Mouse (Mus musculus) natural killer cell, adult 2 months (primary cell): ENCODE results near the gene 4930502E18Rik.
A peak's percentile ranks its signal among the peaks of the same experiment; 100 is the strongest.
"Not testable (repeated sequence)": the region's sequence is repeated elsewhere in the genome, so short reads cannot be mapped to it uniquely, and the experiment has no call there.

Source experiments
- DNase-seq, 2 experiments: peaks; one replicate each; pipeline ENCODE4 v3.0.0; 2022; ENCODE audit warnings: low spot score in 2 of 2

The 4930502E18Rik gene

DNA sequence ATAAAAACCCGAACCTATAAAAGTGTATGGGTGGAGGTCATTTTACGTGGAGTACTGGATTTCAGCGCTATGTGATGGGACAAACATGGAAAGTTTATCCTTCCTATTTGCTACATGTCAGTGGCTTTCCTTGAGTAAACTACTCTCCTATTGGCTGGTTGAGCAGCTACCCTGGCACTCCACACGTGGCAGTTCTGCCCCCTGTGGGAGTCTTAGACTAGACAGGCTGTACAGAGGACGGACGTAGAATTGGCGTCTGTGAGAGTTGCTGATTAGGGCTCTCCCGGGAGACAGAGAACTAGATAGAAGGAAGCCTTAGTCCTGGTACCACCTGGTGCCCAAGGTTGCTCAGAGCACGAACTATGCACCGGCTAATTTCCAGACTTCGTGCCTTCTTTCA lies at the start of gene 4930502E18Rik:
4930502E18Rik (plus strand) TSS at position 231 of the 400 bp plus-strand sequence.
- DNase-seq: no peak

DNA sequence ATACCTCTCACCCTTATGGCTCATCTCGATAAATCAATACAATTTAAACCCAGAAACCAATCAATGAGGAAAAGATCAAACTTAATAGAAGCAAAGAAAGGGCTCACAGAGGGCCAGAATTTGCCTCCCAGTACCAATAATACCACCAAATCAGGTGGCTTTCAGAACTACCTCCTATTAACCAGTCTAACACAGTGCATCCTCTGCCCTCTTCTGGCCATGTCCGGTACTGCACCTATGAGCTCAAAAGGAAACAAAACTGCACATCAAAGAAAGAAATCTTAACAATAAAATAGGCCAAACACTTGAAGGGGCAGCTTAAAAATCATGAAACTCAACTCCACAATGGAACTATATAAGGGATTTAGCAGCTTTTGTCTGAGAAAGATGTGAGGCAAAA lies 47.7 kb upstream of the 4930502E18Rik start:
- DNase-seq: peak; percentile 39 to 57

DNA sequence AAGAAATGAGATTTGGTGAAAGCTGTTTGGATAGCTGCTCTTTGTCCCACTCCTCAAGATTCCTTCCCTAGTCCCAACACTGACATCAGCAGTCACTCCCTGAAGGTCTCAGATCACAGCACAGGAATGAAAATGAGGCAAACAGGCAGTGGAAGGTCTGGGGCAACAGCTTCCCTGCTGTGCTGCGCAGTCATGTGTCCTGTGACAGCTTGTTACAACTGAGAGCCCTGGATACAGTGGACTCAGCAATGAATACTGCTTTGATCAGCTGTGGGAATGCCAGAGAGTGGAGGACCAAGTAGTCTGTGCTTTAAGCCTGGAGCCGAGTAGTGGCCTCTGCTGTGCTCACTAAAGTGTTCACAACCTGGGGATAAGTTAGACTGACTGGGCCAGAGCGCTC lies 42.0 kb upstream of the 4930502E18Rik start:
- not testable (repeated sequence) for DNase-seq

DNA sequence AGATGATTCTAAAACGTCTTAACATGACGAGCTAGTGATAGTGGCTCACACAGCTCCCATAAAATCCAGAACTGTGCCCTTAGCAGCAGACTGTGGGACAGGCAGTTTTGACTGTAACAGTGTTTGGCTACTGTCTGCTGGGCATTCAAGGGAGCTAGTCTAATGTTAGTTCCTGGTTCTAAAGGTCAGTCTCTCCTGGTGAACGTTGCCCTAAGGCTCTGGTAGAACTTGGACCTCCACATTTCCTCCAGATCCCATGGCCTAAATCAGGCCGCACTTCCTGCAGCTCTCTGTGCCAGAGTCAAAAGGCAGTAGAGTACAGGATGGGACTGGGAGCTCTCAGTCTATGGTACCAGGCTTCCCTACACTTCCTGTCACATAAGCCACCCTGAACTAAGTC lies 40.0 kb upstream of the 4930502E18Rik start:
- not testable (repeated sequence) for DNase-seq

DNA sequence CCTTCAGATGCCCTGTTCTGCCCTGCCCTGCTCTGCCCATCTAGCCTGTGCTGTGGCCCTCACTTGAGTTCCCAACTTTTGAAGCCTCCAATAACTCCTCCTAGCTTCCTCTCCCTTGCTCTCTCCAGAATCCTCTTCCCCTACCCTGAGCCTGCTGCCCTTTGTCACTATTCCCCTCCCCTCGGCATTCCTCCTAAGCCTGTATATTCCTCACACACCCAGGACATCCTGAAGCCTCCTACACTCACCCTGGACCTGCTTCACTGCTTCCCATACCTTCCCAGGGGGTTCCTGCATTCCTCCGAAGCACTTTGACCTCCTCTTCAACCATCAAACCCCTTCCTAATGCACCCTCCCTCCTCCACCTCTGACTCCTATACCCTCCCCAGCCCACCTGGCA lies 32.6 kb upstream of the 4930502E18Rik start:
- DNase-seq: no peak

DNA sequence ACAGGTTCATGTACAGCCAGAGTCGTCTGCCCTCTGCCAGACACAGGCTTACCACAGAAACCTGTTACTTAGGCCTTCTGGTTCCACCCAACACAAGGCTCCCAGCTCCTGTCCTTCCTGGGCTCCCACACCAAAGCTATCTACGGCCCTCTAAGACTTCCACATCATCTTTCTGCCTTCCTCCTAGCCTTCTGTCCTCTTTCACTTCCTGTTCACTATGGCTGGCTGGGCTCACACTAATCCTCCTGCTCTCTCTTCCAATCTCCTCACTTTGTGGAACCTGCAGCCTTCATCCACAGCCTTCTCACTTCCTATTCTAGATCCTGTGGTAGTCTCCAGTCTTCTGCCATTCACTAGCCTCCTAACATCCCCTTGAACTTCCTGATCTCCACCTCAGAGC lies 31.5 kb upstream of the 4930502E18Rik start:
- no peak for DNase-seq

DNA sequence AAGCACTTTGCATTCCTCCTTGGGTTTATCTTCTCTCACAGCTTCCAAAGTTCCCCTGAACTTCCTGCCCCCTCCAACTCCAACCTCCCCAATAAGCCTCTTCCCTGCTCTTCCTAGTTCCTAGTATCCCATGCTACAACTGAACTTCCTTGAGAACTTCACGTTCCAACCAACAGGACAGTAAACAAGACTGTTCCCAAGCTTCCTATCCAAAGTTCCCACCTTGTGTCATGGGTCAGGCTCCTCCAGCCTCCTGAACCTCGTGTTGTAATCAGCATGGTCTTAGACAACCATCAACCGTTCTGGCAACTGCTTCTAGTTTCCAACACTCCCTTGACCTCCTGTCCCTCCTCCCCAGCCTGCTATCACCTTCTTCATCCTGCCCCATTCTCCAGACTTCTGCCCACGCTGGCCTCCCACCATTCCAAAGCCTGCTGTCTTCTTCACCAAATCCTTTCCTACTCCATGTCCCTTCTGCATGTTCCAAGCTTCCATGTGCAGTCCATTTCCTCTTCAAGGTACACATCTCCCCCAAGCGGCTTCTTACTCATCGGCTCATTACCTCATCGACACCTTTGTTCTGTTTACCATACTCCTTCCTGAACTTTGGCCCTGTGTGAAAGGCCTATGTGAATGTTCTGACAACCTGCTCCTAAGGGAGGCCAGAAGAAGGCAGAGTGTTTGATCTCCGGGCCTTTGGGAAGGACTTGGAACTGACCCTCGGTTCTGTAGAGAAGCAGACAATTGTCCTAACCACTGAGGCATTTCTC lies 30.4 kb upstream of the 4930502E18Rik start:
- DNase-seq: no peak

DNA sequence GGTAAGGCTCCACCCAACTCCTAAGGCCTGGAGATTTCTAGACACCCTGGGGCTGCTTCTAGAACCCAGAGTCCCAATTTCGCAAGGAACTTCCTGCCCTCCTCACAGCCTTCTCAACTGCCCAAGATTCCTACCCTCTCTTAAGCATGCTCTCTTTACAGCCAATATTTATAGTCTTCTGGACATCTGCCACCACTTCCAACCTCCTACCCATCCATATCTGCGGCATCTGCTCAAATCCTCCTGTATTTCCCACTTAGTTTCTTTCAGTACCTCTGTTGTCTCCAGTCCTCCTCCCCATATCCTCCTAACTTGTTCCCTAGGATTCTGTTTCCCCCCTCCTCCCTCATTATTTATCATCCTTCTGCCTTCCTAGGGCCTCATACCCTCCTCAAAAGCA lies 25.4 kb upstream of the 4930502E18Rik start:
- DNase-seq: no peak

DNA sequence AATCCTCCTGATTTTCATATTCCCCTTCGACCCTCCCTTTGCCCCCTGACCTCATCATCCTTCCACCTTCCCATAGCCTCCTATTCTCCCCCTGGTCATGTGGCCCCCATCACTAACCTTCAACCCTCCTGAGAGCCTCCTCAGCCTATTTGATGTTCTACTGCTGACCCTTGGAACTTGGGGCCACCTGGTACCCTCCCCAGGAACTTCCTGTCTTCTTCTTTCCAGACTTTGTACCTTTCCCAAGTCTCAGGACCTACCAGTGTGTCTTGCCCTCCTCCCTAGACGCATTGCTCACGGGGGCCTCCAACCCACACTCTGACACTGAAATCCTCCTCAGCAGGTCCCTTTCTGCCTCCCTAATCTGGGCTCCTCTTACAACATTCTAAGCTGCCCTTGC lies 22.0 kb upstream of the 4930502E18Rik start:
- DNase-seq: no peak

DNA sequence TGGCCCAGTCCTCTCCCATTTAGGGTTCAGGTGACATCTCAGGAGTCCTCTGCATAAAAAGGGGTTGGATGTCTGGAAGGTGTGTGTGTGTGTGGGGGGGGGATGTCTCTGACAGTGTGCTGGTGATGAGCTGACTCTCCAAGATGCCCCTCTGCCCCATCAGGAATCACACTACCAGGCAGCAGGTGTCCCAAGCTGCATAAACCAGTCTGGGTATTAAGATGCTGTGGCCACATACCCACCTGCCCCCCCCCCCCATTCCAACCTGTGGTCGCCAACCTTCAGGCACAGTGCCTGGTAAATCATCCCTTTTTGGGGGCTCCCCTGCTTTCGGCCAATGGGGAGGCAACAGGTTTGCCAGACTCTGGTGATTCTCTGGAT lies 8.7 kb upstream of the 4930502E18Rik start:
- DNase-seq: no peak

DNA sequence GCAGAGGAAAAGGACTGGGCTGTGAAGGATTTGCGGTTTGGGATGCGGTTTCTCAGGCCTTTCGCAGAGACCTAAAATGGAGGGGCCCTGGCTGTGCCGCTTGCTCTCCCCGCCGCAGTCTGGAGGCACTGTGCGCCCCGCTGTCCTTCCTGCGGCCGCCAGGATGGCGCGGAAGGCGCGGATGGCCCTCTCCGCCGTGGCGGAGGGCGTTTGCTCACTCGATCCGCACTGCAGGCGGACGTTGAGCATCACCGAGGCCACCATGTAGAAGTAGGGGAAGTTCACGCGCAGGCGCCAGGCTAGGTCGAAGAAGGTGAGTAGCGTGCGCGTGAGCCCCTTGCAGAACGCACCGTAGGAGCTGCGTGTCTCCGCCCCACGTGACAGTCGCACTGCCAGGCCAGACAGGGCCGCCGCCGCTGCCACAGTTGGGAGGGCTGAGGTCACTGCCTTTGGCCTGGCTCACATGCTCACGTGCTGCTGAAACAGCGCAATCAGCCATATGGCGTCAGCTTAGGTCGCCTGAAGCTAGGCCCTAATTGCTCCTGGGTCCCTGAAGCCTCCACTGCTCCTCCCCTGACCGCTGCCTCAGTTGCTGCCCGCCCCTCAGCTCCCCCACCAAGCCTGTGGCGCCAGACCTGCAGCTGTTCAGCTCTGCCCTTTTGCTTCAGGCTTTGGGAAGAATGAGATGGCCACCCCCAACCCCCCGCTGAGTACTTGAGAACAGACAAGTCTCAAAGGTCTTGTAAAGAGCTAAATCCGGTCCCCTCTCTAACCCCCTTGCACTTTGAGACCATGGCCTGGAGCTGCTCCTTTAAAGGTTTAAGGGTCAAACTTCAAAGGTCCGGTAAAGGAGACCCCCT lies 8.1 kb upstream of the 4930502E18Rik start:
- no peak for DNase-seq

DNA sequence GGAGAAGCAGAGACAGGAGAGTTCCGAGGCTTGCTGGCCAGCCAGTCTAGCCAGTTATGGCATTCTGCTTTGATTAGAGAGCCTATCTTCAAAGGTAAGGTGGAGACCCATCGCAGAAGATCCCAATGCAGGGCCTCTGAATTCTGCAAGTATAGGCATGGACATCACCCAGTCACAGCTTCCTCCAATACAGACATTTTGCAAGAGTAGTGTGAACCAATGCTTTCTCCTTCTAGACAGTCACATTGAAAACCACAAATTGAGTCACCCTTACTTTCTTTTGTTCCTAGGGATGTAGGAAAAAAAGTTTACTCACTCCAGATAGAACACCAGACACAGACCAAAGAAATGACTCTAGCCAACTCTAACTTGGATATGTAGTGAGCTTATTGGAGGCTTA lies 4.3 kb downstream of the 4930502E18Rik start:
- DNase-seq: no peak

DNA sequence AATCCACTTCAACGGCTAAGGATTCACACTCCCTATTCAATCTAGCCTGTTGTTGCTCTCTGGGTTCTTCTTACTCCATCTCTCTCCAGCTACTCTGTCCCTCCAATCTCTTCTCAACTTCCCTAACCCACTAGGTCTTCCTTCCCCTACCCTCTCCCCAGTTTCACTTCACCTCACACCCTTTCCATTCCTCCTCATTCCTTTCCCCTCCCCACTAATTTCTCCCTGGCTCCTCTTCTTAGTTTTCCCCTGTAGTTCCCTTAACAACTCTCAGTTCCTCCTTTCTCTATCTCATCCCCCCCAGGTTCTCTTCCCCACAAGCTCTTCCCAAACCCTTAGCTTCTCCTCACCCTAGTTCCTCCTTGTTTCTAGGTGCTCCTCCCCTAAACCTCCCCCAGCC lies 28.2 kb downstream of the 4930502E18Rik start:
- no peak for DNase-seq

DNA sequence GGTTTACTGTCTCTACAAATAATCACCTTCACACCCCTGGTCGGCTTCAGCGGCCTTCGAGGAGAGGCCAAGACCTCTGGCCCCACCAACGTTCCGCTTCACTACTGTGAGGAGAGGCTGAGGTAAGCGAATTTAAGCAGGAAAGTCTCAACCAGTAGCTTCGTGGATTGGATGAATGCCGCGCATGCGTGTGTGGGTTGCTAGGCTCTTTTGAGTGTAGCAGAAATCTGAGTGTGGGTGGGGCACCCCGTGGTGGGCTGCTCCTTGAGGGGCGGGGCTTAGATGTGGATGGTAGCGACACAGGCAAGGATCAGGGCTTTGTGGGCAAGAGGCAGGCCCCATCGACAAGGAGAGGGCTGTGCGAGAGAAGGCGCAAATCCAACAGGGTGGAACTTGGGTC lies 33.1 kb downstream of the 4930502E18Rik start, which contains the start of gene 1700013H16Rik:
1700013H16Rik (minus strand) TSS at position 96 of the 400 bp plus-strand sequence.
- DNase-seq: no peak

DNA sequence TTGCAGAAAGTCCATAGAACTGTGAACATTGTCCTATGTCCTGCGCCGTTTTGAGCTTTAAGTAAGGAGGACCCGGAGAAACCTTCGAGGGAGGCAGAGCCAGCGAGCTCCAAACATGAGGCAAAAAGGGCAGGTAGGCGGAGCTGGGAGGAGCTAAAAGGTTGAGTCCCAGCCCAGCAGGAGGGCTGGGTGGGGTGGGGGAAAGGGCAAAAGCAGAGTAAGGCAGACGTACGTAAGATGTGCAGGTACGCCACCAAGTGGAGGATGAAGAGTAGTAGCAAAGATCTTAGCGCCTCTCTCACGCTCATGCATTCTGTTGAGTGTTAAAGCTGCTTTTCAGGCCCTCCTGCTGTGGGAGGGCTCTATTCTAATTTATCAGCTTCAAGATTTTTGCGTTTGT lies 51.6 kb downstream of the 4930502E18Rik start, which contains the start of gene Zfp36l3:
Zfp36l3 (minus strand) TSS at position 119 of the 400 bp plus-strand sequence.
- no peak for DNase-seq
